Mouse (Mus musculus): ENCODE results near the gene Galnt4.

- TF ChIP-seq CTCF (IDR thresholded peaks at IDR 0.05; ENCODE audit: low read depth) = no peak
- TF ChIP-seq EP300 (IDR thresholded peaks at IDR 0.05; ENCODE audit: low read depth) = no peak
Observed at GRCm38 (mm10) chr10:99106703-99107631, 992 bp upstream of the Galnt4 start, which contains the start of gene Poc1b.
